ENCODE assay signal across 35 mouse cellular contexts in genomic region chr5:128694611-128695325, GRCm38 (mm10). TPM values are rescaled to one million over a fixed set of nuclear protein-coding genes. Genes with fewer than 3 reads are reported as not detected.
DNase-seq lines count a peak whose midpoint lies in the region; ATAC-seq and TF ChIP-seq lines count a peak whose summit lies in the region.
"Had no signal": no experiment of that assay in that cellular context is flagged by ENCODE, and none has a peak within 500 bp of the region (broad histone marks: within the 10 kb centered on the region; RNA-seq: fewer than 3 reads in every experiment).

No protein-coding gene starts in this region.

- no peak overlapping the region for H3K9ac ChIP-seq in limb, embryonic 14.5 days (ENCODE audit: low read depth, low read length, severe bottlenecking)
- H3K9ac ChIP-seq: embryonic facial prominence, embryonic 15.5 days; heart, embryonic 13.5 days; hindbrain, embryonic 15.5 days; limb, embryonic 15.5 days; liver, embryonic 13.5 days; midbrain, embryonic 13.5 days had no signal

- peak; percentile 27 for DNase-seq in adrenal gland, postnatal 10 days
- DNase-seq in embryonic facial prominence, embryonic 10.5 days (ENCODE audit: low spot score), result peak; percentile 11
- peak; percentile 33 for DNase-seq in gonadal fat pad, adult 2 months (ENCODE audit: low read depth)
- peak; percentile 38 for DNase-seq in limb, embryonic 14.5 days (ENCODE audit: low spot score)
- DNase-seq in adipocyte (ENCODE audit: low spot score), result no peak
- DNase-seq in kidney, adult 11 months, result no peak
- DNase-seq: cerebellum, adult 9-10 months; embryo, embryonic 11 days; gastrocnemius, postnatal 25 days; heart, postnatal 10 days; kidney, adult 8-10 months; kidney, postnatal 4 days; layer of hippocampus, postnatal 36 days; liver, embryonic 13.5 days; lung, adult 2 months; lung, postnatal 10 days; right cerebral cortex, postnatal 25 days; thymus, adult 18-20 months; thymus, postnatal 25 days had no signal

- peaks cover 25% of the 10 kb centered on the region for H3K4me1 ChIP-seq in embryonic facial prominence, embryonic 10.5 days
- peaks cover 7% of the 10 kb centered on the region for H3K4me1 ChIP-seq in limb, embryonic 14.5 days (ENCODE audit: control insufficient read depth, insufficient read depth, low read length)
- H3K4me1 ChIP-seq: embryonic facial prominence, embryonic 15.5 days; heart, embryonic 13.5 days; liver, embryonic 13.5 days had no signal

- H3K27me3 ChIP-seq in embryonic facial prominence, embryonic 10.5 days (replicated peaks; ENCODE audit: low read depth, poor library complexity, severe bottlenecking), result no peaks in the 10 kb centered on the region; the same call in 1 of the 2 replicates
- peaks cover 5% of the 10 kb centered on the region; the same call in 1 of the 2 replicates for H3K27me3 ChIP-seq in limb, embryonic 14.5 days (ENCODE audit: control insufficient read depth, insufficient read depth, low read length)
- H3K27me3 ChIP-seq: heart, embryonic 13.5 days; liver, embryonic 13.5 days had no signal

- no peaks in the 10 kb centered on the region for H3K9me3 ChIP-seq in embryonic facial prominence, embryonic 10.5 days
- no peaks in the 10 kb centered on the region for H3K9me3 ChIP-seq in limb, embryonic 14.5 days (ENCODE audit: control insufficient read depth, low read length)
- H3K9me3 ChIP-seq: embryonic facial prominence, embryonic 15.5 days; heart, embryonic 13.5 days; hindbrain, embryonic 10.5 days; hindbrain, embryonic 15.5 days; limb, embryonic 15.5 days; liver, embryonic 13.5 days; midbrain, embryonic 13.5 days had no signal

- H3K4me2 ChIP-seq in limb, embryonic 14.5 days (replicated peaks; ENCODE audit: low read depth, low read length, severe bottlenecking), result no peak overlapping the region; the same call in 1 of the 2 replicates
- H3K4me2 ChIP-seq: embryonic facial prominence, embryonic 15.5 days; heart, embryonic 13.5 days; hindbrain, embryonic 15.5 days; limb, embryonic 15.5 days; liver, embryonic 13.5 days; midbrain, embryonic 13.5 days had no signal

- WGBS in embryonic facial prominence, embryonic 10.5 days, result 69% methylated on average over 18 of the region's 18 CpGs
- 18% methylated on average over 18 of the region's 18 CpGs for WGBS in limb, embryonic 14.5 days

- ATAC-seq in limb, embryonic 14.5 days (ENCODE audit: low FRiP score, low read depth), result no peak
- no peak for ATAC-seq in erythroblast, adult 5-6 weeks (replicated peaks; ENCODE audit: low FRiP score, poor library complexity, severe bottlenecking)
- ATAC-seq: CD4-positive, CD25-positive, alpha-beta regulatory T cell, adult 4 months; forebrain, embryonic 14.5 days; inflammation-experienced regulatory T-cells, adult 6 months; midbrain, embryonic 13.5 days had no signal

- H3K36me3 ChIP-seq in embryonic facial prominence, embryonic 10.5 days (replicated peaks), result no peaks in the 10 kb centered on the region
- H3K36me3 ChIP-seq in limb, embryonic 14.5 days (ENCODE audit: control insufficient read depth, insufficient read depth, low read length), result no peaks in the 10 kb centered on the region
- H3K36me3 ChIP-seq: embryonic facial prominence, embryonic 15.5 days; heart, embryonic 13.5 days; hindbrain, embryonic 10.5 days; hindbrain, embryonic 15.5 days; limb, embryonic 15.5 days; liver, embryonic 13.5 days; midbrain, embryonic 13.5 days had no signal

- H3K27ac ChIP-seq in embryonic facial prominence, embryonic 10.5 days (replicated peaks), result no peak overlapping the region
- no peak overlapping the region for H3K27ac ChIP-seq in limb, embryonic 14.5 days (replicated peaks; ENCODE audit: low read depth, low read length)
- H3K27ac ChIP-seq: embryonic facial prominence, embryonic 15.5 days; heart, embryonic 13.5 days; hindbrain, embryonic 10.5 days; hindbrain, embryonic 15.5 days; kidney, postnatal 0 days; limb, embryonic 15.5 days; liver, embryonic 13.5 days; macrophage; midbrain, embryonic 13.5 days had no signal

- no peak for TF ChIP-seq POLR2A in limb, embryonic 14.5 days (IDR thresholded peaks at IDR 0.05; ENCODE audit: borderline replicate concordance, extremely low read depth, insufficient read depth, insufficient read length)

- H3K4me3 ChIP-seq in embryonic facial prominence, embryonic 10.5 days, result no peak overlapping the region
- no peak overlapping the region for H3K4me3 ChIP-seq in limb, embryonic 14.5 days (replicated peaks; ENCODE audit: low read length)
- H3K4me3 ChIP-seq: embryonic facial prominence, embryonic 15.5 days; heart, embryonic 13.5 days; hindbrain, embryonic 10.5 days; hindbrain, embryonic 15.5 days; limb, embryonic 15.5 days; liver, embryonic 13.5 days; midbrain, embryonic 13.5 days had no signal

RNA-seq across cellular contexts. Expression of gene Piwil1, which starts 7.6 kb away (rescaled TPM):
- not detected for total RNA-seq in adrenal gland, postnatal 10 days (2021)
- polyA plus RNA-seq in embryonic facial prominence, embryonic 10.5 days (2016; fragmentation: Nextera tagmentation; extraction: Ambion mirVana), result 0.06 TPM in 1 of 2 replicates, not detected in the other
- polyA plus RNA-seq in gonadal fat pad, adult 2 months (2012; rRNA removed), result 0.32 and 0.57 TPM in 2 replicates
- polyA plus RNA-seq in limb, embryonic 14.5 days (2012; rRNA removed), result 0.01 and 0.03 TPM in 2 replicates
- not detected in 2 replicates for polyA plus RNA-seq in limb, embryonic 14.5 days (2014; fragmentation: Nextera tagmentation; extraction: Ambion mirVana)
- not detected in 2 replicates for total RNA-seq in erythroblast, adult 5-6 weeks (2015; ENCODE audit: low replicate concordance)
- not detected in 2 replicates for total RNA-seq in erythroblast, adult 5-6 weeks (2017; ENCODE audit: low replicate concordance)
- total RNA-seq: gastrocnemius, postnatal 25 days; heart, adult 8-10 months; heart, postnatal 10 days; layer of hippocampus, adult 8-10 months; layer of hippocampus, postnatal 36 days; megakaryocyte-erythroid progenitor cell, adult 5-6 weeks had no signal
- polyA plus RNA-seq: embryonic facial prominence, embryonic 15.5 days; forebrain, embryonic 14.5 days; heart, embryonic 13.5 days; hindbrain, embryonic 10.5 days; inflammation-experienced regulatory T-cells, adult 6 months; kidney, postnatal 0 days; limb, embryonic 15.5 days; liver, embryonic 13.5 days; lung, adult 2 months; macrophage; stomach, embryonic 16.5 days had no signal

Comparison
In these comparisons a context has a peak if more than half of its experiments do, and no peak if none do; other contexts are left out.
1. DNase-seq: peak in adrenal gland, postnatal 10 days (single experiment), embryonic facial prominence, embryonic 10.5 days (single experiment), gonadal fat pad, adult 2 months (single experiment) and limb, embryonic 14.5 days (single experiment); none in adipocyte (single experiment) and kidney, adult 11 months (single experiment).